Mouse (Mus musculus) right cerebral cortex, postnatal 25 days (tissue): ENCODE measurements at regions not wholly inside any gene's neighbourhood (a gene's known extent, or its start where the extent isn't known, plus 50 kb on each side); places are given as distances from the start of the nearest gene placed in this dataset.
A peak's percentile ranks its signal among the peaks of the same experiment; 100 is the strongest.

Experiments used
- DNase-seq: peaks from one replicate; pipeline ENCODE4 v3.0.0; 2022

DNA sequence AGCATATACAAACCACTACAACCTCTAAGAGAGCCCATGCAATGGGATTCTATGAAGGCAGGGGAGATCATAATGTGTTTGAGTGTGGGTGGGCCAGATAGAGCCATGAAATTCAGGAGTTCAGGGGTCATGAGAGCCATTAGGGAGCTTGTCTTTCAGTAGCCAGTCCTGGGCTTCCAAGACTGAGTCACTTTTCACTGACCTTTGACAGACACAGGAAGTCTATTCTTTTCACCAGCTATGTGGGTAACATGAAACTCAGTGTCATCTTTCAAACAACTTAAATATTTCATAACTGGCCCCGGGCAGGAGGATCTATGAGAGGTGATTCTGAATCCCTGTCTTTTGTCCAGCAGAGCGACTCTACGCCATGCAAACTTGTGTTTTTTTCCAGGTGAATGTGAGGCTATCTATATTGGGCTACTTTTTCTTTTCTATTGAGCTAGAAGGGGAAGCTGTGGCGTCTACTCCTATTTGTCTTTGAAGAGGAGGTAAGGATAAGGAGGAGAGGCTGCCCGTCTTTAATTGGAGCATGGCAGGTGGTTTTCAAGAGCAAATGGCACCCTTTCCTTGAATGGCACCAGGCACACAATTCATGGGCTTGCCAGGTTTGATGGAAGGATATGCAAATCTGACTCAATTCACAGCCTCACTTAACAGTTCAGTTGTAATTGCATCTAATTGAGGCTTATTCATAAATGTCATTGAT lies 95.6 kb upstream of the Chd2 start:
- no peak for DNase-seq

DNA sequence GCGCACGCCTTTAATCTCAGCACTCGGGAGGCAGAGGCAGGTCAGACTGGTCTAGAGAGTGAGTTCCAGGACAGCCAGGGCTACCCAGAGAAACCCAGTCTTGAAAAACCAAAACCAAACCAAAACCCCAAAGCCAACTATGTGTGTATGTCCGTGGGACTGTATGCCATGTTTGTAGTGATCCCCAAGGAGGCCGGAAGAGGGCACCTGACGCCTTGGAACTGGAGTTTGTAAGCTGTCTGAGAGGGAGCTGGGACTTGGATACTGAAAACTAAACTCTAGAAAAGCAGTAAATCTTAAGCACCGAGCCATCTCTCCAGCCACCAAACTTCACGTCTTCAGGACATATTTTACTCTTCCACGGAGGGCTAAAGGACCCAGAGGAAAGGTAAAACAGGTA lies 93.8 kb upstream of the Chd2 start:
- DNase-seq = no peak

DNA sequence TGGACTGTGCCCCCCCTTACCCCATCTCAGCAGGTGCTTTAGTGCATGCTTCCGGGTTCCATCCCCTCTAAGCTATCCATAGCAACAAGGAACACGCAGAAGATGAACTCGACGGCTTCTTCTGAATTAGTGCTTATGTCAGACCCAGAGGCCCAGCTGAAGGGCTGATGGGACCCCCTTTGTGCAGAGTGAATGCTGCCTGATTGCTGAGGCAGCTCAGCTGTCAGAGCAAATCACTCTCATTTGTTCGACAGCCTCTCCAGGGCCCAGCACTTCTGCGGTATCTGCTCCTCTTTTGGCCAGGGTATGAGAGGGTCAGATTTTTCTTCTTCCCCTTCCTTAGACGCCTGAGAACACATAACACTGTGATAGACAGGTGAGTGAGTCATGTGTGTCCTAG lies 89.2 kb upstream of the Chd2 start:
- DNase-seq = no peak

DNA sequence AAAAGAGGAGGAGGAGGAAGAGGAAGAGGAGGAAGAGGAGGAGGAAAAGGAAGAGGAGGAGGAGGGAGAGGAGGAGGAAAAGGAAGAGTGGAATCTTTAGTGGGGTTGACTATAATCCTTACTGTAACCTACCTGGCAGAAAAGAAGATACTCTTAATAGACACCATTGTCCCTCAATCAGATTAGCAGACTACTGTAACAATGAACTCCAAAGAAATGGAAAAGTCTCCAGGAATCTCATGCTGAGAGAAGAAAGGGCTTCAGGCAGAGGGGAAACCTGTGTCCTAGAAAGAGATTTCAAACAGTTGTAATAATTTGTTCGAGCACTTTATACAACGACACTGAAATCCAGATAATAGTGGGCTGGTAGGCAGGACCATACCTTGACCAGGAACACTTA lies 87.6 kb upstream of the Chd2 start:
- no peak for DNase-seq

DNA sequence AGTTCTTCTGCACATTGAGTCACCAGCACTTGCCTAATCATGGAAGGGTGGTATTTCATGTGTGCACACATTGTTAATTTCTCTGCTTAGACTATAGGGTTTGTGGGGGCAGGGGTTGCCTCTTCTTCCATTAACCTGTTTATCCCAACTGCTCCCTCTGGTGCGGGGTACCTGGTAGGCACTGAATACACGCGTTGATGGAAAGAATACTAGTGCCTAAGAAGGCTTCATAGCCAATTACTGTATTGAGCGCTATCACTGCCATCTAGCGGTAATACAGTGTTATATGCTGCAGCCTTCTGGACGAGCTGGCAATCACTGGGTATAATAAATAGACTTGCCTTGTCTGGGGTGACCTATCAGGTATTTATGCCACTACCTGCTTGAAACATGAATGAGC lies 86.4 kb upstream of the Chd2 start:
- DNase-seq = peak; percentile 52

DNA sequence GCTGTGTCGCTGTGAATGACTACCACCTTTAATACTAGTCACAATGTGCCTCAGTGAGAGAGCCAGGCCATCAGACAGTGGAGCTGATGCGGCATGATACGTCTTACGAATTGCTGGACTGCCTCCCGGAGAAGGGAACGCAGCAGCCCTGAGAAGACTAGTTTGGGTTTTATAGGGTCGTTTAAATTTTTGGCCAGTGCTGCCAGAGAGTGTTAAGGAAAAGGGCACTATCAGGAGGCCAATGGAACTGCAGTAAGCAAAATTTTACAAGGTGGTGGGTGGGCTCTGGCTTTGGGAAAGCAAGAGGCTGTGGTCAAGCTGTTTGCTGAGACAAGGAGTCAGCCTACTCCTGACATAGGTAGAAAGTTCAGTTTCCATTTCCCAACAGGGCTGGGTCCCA lies 84.7 kb upstream of the Chd2 start:
- DNase-seq = no peak

DNA sequence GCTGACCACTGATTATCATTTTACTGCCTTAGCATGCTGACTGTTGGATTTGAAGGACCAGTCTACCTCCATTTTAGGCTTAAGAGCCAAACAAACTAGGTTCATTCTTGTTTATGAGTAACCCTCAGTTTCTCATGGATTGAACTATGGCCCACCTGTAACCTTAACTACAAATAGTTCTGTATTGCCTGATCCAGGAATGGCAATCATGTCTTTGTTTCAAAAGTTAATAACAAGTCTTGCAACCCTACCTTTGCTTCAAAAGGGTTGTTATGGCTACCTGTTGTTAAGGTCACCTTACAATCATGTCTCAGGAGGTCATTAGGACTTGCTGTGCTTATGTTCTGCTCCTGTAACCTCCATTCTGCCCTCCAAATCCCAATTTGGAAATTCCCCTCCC lies 84.0 kb upstream of the Chd2 start:
- DNase-seq = no peak

DNA sequence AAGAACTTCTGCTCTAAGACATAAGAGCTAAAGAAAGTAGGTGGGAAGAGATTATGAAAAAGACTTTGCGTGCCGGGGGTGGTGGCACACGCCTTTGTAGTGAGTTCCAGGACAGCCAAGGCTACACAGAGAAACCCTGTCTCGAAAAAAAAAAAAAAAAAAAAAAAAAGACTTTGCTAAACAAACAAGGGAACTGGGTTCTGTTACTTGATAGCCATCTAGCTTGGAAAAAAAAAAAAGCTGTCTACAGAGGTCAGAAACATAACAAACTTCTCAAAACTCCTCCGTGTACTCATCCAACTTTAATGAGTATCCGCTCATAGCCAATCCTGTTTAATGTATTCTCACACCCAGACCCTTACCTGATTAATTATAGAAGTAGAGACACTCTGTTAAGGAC lies 83.4 kb upstream of the Chd2 start:
- DNase-seq = no peak

DNA sequence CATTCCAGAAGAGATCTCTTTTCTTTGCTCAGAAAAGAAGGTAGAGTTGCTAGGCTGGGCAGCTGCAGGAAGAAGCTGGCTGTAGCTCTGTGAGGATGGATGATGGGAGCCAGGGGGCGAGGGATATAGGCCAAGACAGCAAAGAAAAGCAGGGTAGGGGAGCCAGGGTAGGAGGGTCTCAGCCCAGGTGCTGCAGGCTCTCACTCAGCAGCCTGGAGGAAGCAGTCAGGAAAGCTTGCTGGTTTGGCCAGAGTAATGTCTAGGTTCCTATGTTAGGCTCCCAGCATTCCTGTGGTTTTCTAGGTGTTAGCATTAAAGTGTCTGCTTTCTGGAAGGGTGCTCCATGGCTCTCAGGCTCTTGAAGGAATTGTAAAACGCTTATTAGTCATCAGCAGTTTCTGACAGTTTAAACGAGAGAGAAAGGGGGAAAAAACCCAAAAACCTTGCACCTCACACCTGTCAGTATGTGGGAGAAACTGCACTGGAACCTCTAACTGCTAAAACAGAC lies 82.5 kb upstream of the Chd2 start:
- DNase-seq = no peak

DNA sequence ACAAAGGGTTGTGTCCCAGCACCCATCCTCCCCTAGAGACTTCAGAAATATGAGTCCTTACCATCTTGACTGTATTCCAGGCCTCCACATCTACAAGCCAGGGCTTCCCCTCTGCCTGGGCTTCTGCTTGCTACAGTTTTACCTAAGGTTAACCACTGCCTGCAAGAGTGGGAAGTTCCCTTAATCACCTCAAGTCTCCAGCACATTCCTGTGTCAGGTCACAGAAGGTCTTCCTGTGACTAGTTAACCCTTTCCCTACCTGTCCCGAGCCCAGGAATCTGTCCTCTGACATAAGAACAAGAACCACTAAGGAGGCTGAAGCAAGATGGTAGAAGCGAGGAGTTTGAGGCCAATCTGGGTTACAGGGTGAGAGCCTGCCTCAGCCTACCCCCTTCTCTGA lies 80.8 kb upstream of the Chd2 start:
- DNase-seq = no peak

DNA sequence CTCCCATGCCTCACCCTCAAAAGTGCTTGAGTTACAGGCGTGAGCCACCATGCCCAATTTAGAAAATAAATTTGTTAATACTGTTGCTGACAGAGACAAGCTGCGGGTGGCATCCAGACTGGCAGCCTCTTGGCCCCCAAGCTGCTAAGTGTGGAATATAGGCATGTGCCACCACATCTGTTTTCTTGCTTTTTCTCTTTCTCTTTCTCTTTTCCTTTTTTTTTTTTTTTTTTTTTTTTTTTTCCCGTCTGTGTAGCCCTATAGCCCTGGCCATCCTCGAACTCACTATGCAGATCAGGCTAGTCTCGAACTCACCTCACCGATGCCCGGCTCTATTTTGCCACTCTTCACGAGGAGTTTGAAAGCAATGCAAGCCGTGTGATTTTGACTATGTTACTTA lies 78.7 kb upstream of the Chd2 start:
- no peak for DNase-seq

DNA sequence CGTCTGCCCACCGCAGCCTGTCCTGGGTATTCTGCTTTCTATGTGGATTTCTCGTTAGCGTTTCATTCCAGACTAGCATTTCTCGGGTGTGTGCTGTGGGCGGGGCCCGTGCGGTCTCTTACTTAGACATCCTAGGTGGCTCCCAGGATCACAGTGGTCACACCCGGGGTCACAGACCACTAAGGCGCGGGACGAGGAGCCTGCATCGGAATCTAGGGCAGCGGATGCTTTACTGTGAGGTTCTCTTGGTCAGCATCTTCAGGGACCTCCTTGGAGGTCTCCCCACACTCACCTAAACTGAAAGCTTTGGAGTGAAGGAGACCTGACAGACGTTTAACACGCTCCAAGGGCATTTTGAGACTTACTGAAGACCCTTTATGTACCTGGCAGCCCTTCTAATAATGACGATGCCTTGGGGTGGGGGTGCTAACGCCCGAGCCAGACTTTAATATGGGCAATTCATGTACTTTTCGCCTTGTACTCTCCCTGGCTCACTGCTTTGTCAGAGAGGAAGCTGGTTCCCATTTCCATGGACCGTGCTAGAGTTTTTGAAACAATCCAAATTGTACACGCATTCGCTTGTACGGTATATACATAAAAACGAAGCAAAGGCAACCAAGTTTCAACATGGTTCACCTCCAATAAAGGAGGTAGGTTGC lies 77.3 kb upstream of the Chd2 start:
- no peak for DNase-seq

DNA sequence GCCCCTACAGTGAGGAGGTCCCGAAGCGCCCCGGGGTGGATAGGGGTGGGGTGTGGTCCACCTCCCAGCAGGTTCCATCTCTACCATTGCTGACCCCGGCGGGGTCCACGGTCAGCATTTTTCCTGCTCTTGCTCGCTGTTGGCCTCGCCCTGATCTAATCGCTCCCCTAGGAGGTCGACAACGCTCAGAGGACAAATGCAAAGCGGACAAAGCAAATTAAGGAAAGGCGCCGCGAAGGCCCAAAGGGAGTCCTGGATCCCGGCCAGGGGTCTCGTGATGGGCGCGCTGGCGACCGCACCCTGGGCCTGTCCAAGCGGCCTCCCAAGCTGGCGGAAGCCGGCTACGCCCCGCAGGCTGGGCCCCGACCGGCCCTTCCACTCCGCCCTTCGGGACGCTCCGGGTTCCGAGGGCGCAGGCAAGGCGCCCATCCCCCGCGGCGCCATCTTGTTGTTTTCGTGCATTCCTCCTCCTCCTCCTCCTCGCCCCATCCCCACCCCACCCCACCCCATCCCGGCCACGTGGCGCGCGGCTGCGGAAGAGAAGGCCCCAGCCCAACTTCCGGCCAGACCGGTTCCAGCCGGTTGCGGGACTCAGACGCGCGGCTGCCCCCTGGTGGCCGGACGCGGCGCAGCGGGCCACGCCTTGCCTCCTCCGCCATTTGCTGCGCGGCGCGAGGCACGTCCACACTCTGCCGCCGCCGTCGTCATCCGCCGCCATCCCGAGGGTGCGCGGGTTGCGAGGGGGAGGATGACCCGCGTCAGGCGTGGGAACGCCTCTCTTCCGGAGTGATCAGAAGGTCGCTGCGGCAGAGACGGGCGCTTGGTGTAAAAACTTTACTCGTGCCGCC lies 76.5 kb upstream of the Chd2 start:
- DNase-seq = peak; percentile 99

DNA sequence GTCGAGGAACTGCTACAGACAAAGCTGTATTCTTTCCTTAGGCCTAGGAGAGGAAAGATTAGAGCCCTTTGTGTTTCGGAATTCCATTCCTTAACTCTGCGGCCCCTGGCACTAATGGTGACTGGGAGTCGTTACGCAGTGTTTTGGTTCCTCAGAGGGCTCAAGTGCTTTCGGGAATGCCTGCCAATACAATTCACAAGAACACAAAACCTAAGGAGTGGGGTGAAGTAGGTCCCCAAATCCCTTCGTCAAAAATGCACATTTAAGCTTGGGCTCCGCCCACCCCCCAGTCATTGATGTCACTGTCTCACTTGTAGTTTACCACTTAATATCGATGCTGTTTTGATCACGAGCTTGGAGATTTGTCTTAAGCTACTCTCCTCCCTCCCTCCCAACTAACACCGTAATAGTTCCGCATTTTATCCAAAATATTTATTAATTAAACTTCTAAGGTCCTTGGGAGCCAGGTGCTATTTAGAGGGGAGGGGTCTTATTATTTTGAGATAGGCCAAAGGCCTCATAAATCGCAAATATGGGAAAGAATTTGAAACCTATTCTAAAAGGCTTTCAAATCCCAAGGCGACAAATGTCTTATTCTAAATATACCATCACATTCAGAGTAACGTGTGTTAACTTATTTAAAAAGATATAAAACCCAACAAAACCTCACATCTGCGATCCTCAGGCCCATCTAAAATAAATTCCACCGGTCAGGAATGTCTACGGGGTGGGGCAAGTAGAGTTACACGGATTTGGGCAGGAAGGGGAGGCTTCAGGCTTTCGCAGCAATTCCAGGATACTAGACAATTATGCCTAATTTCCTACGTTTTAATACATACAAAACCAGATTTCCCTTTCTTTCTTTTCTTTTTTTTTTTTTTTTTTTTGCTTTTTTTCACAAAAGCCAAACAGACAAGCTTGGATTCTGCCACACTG lies 75.6 kb upstream of the Chd2 start:
- peak; percentile 55 for DNase-seq

DNA sequence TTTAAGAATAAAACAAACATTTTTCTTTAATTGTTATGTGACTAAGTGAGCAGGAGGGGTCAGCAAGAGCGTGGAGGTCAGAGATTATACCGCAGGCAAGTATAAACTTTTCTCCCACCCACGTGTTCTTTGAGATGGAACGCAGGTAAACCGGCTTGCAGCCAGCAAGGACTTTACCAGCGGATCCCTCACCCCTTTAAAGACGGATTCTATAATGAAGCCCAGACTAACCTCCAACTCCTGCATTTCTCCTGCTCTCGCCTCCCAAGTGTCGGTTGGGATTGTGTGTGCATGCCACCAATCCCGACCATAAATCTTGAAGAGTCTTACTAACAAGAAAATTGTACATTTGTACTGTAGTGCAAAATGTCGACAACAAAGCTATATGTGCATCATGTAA lies 74.4 kb upstream of the Chd2 start:
- DNase-seq = no peak

DNA sequence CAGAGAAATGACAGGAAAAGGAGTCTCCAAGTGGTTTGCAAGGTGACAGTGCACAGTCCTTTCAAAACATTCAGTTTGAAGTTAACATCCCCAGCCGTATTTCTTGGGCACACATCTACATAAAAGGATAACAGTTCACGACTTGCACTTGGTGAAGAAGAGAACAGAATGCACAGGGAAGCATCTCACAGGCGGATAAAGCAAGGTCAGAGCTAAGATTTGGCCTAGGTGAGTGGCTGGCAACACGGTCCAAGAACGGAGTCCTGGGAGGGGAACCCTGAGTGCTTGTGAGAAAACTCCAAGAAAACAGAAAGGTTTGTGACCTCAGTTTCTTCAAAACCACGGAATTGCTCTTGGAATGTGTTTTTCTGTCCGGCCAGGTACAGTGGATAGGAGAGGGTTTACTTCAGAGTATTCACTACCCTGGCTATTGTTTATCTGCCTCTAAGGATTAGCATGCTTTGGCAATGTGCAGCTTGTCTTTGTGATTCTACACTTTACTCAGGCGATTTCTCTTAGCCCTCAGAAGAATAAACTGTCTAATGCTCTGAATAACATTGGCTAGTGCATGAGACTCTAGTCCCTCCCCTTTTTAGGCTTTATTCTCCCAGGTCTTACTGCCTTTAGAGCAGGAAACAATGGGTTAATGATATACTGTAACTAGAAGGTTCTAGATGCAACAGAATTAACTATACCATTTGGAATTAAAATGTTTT lies 73.4 kb upstream of the Chd2 start:
- DNase-seq = no peak

DNA sequence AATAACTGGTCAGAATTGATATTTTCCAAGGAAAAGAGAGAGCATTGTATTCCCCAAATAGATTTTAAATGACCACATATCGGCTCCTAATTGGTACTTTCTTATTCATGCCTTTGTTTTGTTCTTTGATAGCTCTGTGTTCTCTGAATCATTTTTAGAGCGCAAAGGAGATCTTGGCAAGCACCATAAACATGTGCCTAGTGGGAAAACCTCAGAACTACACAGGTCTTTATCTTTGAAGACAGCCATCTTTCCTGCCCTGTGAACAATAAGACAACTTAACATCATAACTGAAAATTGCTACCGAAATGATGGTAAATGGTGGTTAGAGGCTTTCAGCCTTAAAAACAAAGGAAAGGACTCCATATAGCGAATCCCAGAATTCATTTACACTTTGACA lies 72.7 kb upstream of the Chd2 start:
- DNase-seq = no peak

DNA sequence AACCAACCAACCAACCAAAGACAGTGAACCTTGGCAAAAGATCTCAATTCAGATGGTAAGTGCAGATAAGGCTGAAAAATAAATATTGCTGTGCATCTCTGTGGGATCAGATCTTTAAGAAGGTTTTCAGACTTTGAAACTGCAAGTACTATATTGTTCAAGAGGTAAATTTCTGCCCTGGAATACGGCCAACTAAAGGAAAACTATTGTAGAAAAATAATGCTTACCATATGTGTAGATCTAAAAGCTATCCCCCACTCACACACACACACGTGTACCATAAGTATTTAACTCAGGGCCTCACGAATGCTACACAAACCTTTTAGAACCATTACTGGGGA lies 71.1 kb upstream of the Chd2 start:
- no peak for DNase-seq

DNA sequence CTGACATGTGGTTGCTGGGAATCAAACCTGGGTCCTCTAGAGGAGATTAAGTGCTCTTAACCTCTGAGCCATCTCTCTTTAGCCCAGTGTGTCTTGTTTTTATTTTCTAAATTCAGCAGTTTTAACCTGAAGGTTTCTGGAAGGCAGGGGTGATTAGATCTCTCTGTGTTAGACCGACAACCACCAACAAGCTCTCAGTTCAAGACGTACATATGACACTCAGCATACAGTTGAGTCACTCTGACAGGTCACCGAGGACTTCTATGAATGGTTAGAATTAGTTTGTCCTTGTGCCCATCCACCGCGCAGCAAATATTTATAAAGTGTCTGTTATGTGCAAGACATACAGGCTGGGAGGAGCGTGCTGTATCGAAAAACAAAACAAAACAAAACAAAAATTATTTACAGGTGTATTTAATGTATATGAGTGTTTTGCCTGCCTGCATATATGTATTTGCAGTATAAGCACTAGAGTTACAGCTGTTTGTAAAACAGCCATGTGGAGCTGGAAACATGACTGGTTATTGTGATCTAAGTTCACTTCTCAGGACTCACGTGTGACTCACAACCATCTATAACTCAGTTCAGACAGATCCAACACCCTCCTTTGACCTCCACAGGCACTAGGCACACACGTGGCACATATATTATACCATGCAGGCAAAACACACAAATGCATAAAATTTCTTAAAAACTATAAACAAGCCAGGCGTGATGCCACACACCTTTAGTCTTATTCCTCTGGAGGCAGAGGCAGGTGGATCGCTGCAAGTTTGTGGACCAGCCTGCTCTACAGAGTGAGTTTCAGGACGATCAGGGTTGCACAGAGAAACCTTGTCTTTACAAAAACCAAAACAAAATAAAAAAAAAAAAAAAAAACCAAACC lies 70.5 kb upstream of the Chd2 start:
- no peak for DNase-seq

DNA sequence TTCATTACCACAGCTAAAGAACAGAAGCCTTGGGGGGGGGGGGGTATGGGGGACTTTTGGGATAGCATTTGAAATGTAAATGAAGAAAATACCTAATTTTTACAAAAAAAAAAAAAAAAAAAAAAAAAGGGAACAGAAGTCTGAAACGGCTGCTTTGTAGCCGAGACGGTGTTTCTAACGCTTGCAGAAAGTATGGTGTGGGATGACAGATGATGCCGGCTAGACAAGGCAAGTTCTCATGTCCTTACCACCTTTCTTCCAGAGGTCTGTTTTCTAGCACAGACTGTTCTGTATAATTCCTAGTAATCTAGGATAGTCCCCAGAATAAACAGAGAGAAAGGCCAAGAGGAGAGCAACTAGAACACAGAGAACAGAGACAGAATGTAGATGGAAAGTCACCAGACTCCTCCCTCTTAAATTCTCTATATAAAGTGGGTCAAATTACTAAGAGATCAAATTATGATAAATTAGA lies 67.2 kb upstream of the Chd2 start:
- no peak for DNase-seq
